Mouse (Mus musculus) right cerebral cortex, adult 2 months (tissue): ENCODE measurements around the gene Pla1a.
"Not testable (repeated sequence)": the region's sequence is repeated elsewhere in the genome, so short reads cannot be mapped to it uniquely, and the experiment has no call there.

Experiments
- DNase-seq, 2 experiments: peaks; one replicate each; pipeline ENCODE4 v3.0.0; 2021 to 2022; ENCODE audit warnings: low spot score in 2 of 2

Gene Pla1a

DNA sequence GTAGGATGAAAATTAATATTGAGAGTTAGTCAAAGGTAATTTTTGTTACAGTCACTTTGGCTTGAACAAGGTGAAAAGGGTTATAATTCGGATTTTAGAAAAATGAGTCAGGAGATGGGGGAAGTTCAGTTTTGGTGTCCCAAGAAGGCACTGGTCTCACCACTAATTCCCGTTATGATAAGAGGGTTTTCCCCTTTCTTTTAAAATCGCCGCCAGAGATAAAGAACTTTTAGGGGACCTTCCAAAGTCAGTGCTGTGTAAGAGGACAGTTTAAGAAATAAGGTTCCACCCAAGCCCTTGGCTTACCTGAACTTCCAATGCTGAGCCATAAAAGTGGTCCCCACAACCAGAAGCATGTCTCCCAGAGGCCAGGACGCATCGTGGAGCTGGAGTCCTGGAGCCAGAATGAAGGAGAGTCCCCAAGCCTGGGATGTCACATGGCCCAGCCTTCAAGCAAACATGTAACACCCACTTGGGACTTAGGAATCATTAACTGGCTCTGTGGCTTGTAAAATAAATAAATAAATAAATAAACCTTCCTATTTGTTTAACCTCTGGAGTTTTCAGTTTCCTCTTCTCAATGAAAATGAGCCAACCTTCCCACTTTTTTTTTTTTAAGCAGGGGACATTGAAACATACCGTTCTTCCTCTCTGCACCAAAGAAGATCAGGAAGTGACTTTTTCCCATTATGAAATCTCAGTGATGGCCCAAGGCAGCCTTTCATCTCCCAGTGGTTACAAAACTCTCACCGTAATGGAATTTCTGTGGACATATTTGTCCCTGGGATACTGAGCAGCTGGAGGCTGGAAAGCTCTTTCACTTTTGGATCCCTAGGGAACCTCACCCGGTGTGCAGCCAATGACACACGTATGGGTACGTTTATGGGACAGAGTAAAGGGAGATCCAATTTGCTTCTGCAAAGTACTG, at the start of gene Pla1a:
Gene Pla1a, minus strand, starts transcription at position 648 of the 928 bp plus-strand sequence.
- DNase-seq, result no peak

DNA sequence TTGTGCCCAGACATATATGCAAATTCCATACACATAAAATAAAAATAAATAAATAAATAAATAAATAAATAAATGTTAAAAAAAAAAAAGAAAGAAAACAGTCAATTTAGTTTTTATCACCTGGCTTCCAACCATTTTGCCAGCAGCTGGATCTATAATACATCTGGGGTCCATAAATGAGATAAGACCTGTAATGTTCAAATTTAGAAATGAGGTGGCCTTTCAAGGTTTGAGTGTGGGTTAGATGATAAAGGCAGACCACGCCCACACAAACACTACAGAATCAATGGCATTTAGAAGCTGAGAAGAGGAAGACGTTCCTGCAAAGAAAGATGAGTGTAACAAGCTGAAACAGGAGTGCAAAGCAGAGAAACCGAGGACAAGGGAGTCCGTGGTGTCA, 48.4 kb upstream of the Pla1a start:
- DNase-seq, result no peak

DNA sequence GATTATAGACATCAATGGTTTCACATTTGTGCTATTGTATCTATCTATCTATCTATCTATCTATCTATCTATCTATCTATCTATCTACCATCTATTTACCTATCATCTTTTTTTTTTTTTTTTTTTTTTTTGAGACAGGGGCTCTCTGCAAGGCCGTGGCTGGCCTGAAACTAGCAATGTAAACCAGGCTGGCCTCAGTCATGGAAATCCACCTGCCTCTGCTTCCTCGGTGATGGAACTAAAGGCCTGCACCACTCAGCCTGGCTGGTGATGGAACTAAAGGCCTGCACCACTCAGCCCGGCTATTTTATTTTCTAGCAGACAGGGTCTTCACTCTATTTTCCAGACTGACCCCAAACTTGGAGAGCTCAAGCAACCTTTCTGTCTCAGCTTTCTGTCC, 45.4 kb upstream of the Pla1a start:
- no peak for DNase-seq

DNA sequence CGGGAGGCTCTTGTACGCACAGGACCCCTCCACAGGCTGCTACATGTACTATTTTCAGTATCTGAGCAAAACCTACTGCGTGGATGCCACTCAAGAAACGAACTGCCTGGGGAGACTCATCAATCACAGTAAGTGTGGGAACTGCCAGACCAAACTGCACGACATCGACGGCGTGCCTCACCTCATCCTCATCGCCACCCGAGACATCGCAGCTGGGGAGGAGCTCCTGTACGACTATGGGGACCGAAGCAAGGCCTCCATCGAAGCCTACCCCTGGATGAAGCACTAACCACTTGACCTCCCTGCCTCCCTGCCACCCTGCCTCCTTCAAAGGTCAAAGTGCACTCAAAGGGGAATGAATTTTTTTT, 44.3 kb upstream of the Pla1a start:
- not testable (repeated sequence) for DNase-seq

DNA sequence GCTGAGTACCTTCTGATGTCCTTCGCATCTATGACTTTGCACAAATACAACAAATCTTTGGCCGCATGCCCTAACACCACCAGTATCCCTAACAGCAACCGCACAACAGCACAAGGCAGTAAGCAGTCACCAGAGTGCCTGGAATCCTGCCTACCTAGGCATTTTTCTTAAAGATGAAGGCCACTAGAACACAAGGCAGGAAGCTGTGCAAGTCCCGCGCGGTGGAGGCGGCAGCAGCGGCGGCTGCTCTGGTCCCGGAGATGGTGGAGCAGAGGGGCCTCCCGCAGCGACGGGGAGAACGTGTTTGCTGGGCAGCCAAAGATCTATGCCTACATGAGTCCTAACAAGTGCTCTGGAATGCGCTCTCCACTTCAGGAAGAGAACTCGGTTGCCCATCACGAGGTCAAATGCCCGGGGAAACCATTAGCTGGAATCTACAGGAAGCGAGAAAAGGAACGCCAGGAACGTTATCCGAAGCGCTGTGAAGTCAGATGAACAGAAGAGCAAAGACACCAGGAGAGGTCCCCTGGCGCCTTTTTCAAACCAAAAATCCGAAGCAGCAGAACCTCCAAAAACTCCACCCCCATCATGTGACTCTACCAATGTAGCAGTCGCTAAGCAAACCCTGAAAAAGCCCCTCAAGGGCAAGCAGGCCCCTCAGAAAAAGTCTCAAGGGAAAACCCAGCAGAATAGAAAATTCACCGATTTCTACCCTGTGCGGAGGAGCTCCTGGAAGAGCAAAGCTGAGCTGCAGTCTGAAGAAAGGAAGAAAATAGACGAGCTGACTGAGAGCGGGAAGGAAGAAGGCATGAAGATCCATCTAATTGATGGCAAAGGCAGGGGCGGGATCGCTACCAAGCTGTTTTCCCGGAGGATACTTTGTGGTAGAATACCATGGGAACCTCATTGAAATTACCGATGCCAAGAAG, 43.6 kb upstream of the Pla1a start:
- peak; percentile 31 to 58 for DNase-seq

DNA sequence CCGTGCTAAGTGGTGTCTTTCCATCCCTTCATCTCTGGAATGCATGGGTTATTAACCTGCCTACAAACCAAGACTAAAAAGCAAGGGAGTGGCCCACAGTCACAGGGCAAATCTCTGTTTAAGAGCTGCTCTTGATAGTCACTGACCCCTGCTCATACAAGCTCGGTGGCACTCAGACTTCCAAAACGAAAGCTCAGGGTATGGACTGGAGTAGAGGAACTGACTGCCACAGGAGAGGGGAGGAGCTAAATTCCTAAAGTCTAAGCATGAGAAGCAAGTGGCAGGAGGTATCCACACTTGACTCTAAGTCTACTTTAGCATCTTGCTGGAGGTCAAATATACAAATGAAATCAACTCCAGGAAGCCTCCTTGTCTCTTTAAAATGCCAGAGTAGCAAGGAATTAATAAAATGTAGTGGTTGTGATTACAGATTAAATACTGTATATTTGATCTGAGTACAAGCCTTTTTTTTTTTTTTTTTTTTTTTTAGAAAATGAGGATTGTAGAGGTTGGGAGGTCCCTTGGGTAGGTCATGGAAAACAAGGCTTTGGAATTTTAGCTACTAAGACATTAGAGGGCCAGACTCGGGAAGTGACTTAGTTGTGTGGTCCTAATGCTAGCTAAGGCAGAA, 42.9 kb upstream of the Pla1a start:
- DNase-seq, result no peak

DNA sequence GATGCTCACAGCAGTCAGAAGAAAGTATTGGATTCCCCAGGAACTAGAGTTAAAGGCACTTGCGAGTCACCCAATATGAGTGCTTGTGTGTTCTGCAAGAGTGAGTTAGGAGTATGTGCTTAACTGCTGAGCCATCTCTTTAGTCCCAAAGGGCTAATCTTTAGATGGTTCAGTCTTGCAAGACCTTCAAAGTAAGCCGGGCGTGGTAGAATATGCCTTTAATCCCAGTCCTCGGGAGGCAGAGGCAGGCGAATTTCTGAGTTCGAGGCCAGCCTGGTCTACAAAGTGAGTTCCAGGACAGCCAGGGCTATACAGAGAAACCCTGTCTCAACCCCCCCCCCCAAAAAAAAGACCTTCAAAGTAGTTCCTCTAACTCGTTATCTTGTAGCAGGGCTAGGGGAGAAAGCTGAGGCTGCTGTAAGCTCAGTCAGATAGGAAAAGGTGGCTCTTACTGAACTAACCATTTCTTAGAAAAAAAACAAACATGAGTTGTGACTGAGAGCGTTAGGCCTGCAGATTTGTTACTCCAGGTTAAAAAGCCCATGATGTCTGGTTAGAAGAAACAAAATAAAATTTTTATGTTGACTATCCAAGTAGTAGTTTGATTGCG, 41.8 kb upstream of the Pla1a start:
- no peak for DNase-seq

DNA sequence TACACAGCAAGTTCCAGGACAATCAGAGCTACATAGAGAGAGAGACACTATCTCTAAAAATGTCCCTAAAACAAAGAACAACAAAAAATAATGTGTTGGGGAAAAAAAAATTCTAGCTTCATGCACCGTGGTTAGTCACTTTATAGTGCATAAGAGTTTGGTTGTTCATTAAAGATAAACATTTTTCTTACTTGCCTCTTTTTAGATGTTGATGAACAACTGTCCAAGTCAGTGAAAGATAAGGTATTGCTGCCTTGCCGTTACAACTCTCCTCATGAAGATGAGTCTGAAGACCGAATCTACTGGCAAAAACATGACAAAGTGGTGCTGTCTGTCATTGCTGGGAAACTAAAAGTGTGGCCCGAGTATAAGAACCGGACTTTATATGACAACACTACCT, 40.7 kb upstream of the Pla1a start:
- no peak for DNase-seq

DNA sequence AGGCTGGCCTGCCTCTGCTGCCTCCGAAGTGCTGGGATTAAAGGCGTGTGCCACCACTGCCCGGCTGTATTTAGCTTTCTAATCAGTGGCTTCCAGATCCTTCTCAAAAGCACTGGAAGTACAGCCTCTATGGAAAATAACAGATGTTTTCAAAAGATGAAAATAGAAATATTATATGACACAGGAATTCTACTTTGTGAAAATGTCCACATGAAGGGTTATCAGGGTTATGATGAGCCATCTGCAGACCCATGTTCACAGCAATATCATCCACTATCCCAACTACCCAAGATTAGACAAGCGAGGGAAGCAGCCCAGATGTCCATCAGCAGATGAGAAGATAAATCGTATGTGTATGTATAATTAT, 39.5 kb upstream of the Pla1a start:
- no peak for DNase-seq

DNA sequence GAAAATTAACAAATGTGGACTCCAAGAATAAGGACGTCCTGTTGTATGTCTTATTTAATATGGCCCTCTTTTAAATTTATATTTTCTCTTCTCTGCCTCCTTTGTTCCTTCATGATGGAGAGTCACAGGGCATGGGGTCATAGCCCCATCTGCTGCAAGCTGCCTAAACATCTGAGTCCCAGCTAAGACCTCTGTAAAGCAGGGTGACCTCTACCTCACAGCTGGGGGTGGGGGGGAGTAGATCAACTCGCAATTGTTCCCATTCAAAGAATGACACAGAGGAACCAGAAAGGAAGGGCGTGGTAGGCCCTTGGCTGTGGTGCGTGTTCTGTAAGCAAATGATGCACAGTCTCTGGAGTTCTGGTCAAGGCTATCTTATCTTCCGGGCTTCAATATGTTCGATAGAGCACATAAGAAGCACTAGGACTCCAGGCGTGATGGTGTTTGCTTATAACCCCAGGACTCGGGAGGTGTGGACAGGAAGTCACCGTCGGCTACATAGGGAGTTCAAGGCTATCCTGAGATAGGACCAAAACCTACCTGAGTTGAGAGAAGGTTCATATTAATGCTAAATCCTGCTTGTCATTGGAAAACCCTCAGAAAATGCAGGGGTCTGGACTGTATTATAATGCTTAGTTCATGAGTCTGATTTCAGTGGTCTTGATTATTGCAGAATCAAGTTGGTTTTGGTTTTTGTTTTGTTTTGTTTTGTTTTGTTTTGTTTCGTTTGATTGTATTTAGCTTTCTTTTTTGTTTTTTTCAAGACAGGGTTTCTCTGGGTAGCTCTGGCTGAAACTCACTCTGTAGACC, 39.0 kb upstream of the Pla1a start:
- no peak for DNase-seq

DNA sequence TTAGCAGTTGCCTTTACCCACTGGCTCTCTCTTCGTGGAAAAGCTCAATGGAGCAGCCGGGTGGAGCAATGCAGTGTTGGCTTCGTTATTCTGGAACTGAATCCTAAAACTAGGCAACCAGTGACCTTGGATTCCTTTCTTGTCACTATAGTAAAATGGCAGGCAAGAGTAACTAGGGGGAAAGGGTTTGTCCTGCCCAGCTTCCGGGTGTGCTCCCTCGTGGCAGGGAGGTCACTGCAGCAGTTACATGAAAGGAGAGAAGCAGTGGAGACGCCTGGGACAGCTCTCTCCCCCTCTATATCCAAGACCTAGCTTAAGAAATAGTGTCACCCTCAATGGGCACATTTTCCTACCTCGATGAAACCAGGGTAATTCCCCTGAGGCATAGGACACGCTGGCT, 36.5 kb upstream of the Pla1a start:
- DNase-seq, result no peak

DNA sequence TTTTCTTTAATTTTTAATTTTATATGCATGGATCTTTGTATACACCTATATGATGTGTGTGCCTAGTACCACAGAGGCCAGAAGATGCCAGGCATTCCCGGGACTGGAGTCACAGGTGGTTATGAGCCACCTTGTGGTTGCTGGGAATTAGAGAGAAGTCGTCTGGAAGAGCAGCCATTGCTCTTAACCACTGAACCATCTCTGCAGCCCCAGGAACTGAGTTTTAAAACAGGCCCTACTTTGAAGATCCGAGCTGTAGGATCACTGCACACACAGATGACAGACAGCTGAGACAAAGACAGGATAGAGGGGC, 35.7 kb upstream of the Pla1a start:
- DNase-seq, result no peak

DNA sequence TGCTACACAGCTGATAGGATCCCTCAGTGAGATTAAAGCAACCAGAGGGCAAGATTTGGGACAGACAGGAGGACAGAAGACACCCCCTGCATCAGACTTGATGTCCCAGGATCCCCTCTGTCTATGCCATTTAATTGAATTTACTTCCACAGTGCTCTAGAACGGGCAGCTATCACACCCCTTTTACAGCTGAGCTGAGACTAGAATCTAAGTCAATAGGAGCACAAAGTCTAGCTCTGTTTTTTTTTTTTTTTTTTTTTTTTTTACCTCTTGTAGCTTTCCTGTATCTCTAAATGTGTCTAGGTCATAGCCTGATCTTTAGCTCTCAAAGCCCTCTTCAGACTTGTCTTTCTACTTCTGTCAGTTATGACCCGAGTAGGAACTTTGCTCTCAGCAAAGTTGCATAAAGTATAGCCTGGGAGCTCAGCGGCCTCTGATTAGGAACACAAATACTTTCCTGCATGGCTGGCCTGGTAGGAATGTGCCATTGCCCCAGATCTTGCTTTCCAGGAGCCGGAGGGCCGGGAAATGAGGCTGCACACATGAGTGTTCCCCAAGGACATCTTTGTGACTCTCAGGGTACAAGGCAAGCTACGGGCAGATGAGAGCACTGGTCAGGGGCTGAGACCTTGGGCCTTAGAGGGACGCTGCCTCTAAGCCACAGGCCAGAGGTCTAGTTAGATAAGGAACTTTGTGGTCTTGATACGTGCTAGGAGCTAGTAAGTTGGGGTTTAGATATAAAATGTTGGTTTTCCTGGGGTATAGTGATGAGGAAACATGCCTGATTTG, 35.2 kb upstream of the Pla1a start:
- DNase-seq, result no peak

DNA sequence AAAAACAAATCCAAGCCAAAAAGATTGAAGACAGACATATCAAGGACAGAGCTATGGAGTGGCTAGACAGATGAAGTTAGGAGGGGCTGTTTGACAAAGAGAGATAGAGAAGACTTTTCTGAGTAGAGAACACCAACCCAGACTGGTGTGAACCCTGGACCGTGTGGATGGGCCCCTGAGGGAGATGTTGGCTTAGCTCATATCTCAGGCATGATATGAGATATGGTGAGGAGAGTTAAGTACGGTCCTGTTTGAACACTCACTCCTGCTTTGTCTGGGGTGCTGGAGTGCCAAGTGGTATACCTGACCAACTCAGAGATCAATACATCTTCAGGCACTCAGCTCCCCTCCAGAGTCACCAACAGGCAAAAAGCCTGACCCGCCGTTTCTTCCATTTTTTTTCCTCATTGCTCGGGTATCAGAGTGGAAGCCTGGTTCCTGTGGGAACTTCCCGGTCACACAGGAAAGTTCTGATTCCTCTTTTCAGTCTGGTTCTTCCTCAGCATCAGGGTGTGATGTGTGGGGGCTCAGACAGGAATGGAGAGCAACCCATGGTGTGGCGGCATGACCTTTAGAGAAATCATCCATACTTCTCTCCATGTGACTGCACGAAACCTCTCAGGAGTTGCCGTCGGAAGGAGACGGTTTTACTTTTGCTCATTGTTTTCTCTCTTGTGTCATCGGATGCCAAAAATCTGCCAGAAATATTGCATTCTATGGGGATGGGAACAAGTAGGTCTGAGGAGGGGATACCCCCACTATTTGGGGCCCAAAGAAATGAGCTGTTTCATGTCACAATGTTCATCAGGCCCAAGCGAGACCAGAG, 34.4 kb upstream of the Pla1a start:
- no peak for DNase-seq

DNA sequence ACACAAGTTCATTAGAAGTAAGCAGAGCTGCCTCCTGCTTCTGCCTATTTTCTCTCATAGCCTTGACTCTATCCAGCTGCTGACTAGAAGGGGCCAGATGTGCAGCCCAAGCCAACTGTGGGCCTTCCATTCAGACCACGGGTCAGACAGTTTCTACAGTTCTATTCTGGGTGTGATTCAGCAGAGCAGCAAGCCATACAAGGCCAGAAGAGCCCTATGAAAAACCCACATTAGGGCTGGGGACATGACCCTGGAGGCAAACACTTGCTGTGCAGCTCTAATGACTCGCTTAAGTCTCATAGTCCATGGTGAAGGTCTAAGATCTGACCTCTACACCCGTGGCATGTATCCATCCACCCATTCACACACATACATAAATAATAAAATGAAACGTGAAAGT, 33.1 kb upstream of the Pla1a start:
- DNase-seq, result no peak

DNA sequence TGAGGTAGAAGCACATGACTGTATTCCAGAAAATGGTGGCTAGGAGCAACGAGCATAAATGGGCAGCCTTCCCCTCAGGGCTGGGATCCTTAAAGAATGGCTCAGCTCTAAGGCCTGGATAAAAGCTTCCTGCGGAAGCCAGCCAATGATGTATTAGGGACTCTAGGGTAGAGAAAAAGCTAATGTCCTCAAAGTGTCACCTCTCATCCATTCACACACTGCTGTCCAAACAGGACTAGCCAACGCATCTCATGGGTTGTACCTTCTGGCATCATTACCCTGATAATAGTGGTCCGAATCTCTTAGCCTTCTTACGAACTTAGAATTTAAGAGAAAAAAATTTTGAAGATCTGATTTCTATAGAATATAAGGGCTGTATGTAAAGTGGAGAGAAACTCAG, 30.4 kb upstream of the Pla1a start:
- no peak for DNase-seq

DNA sequence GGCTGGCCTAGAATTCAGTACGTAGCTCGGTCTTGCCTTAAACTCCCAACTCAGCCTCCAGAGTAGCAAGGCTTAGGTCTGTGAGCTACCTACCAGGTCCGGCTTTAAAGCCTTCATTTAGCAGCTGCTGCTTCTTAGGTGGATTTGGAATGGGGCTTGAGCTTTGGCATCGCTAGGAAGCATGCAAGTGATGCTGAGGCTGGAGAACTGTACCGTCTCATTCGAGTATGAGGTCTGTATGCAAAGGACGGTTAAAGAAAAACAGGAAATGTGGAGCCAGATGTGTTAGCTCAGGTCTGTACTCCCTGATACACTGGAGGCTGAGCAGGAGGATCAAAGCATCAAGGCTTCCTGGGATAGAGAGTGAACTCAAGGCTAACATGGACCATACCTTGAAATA, 29.2 kb upstream of the Pla1a start:
- DNase-seq, result no peak

DNA sequence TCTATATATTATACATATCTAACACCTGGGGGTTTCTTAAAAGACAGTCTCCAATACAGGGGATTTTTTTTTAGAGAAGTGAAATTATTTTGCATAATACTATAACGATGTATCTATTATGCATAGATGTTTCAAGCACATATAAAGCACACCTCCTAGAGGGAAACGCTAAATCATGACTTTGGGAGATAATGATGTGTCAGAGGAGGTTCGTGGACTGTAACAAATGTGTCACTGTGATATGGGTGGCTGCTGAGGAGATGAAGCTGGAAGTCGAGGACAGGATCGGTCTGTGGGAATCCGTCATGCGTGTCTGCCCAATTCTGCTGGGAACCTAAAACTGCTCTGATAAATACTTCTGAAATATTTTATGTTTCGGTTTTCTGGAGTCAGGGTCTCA, 28.8 kb upstream of the Pla1a start:
- DNase-seq, result no peak

DNA sequence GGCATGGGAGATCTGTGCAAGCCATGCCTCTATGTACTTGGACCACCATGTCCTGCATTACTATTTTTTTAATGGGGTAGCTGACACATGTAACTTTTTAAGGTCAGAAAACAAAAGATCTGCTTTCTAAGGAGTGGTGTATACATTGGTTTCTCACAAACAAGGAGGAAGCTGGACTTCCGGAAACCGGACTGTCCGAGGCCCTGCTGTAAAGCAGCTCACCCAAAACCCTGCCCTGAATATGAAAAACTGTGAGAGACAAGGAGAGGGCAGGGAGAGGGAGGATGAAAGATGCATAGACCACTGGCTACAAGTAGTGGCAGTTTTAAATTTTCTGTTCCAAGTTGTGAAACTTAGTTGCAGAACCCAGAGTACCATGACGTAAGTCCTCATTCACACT, 27.0 kb upstream of the Pla1a start:
- DNase-seq, result no peak
